Mouse (Mus musculus) liver, embryonic 14.5 days (tissue): ENCODE results near the gene Polg2.

ENCODE experiments used
- CTCF ChIP-seq: IDR thresholded peaks from 2 replicates; pipeline ENCODE4 v1.5.1; 2016; ENCODE audit warnings: antibody characterized with exemption, low read depth, control low read depth
- EP300 ChIP-seq: IDR thresholded peaks from 2 replicates; pipeline ENCODE4 v1.6.1; 2016; ENCODE audit warnings: antibody characterized with exemption, low read depth

DNA sequence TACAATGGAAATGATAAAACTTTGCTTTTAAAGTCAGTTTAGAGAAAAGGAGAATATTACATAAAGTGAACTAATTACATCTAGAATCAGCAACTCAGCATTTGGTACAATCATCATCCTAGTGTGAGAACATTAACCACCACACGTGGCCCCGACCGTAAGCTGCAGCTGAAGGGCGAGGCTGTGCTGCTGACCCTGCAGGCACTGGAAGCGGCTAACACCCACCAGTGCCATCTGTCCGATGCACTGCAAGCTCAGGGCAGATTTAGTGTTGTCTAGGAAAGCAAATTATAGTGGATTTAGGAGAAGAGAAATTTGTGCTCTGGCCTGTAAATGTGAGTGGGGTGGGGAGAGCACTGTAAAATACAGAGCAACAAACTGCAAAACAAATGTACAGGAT lies 40.9 kb upstream of the Polg2 start:
- TF ChIP-seq CTCF (no peak), EP300 (no peak)
